Mouse (Mus musculus) forebrain, postnatal 0 days (tissue): ENCODE measurements around the gene Dcaf6. TPM values are rescaled to one million over a fixed set of nuclear protein-coding genes. Genes with fewer than 3 reads are reported as not detected.

Experiments used
- ATAC-seq: fragments of 200-750 bp; cut with Nextera tagmentation; 2 replicates; pipeline ENCODE4 v1.8.0; 2017; ENCODE audit warnings: mild to moderate bottlenecking, moderate library complexity
- DNase-seq: peaks from one replicate; pipeline ENCODE4 v3.0.0-alpha.2; 2015
- H3K27ac ChIP-seq: fragments of 300-500 bp; sonication (generic); 2 replicates; pipeline ENCODE4 v1.5.1; 2014; ENCODE audit warnings: low read depth, mild to moderate bottlenecking, antibody characterized with exemption, low read length, moderate library complexity, mixed read lengths
- H3K27me3 ChIP-seq: fragments of 300-500 bp; sonication (generic); 2 replicates; pipeline ENCODE4 v1.6.1; 2014; ENCODE audit warnings: mild to moderate bottlenecking, low read length, mixed read lengths; ENCODE audit not compliant: insufficient read depth
- H3K36me3 ChIP-seq: fragments of 300-500 bp; sonication (generic); 2 replicates; pipeline ENCODE4 v1.6.1; 2014; ENCODE audit warnings: mild to moderate bottlenecking, moderate library complexity; ENCODE audit not compliant: insufficient read depth
- H3K4me1 ChIP-seq: fragments of 300-500 bp; sonication (generic); 2 replicates; pipeline ENCODE4 v1.6.1; 2014; ENCODE audit warnings: antibody characterized with exemption; ENCODE audit not compliant: insufficient read depth
- H3K4me2 ChIP-seq: fragments of 300-500 bp; sonication (generic); 2 replicates; pipeline ENCODE4 v1.6.1; 2014; ENCODE audit warnings: low read depth, mild to moderate bottlenecking, moderate library complexity
- H3K4me3 ChIP-seq: fragments of 300-500 bp; sonication (generic); 2 replicates; pipeline ENCODE4 v1.5.1; 2014; ENCODE audit warnings: low read depth, low read length, mixed read lengths
- H3K9ac ChIP-seq: fragments of 300-500 bp; sonication (generic); 2 replicates; pipeline ENCODE4 v1.6.1; 2014; ENCODE audit warnings: mild to moderate bottlenecking
- H3K9me3 ChIP-seq: fragments of 300-500 bp; sonication (generic); 2 replicates; pipeline ENCODE4 v1.6.1; 2016; ENCODE audit warnings: low read length
- CTCF ChIP-seq: sonication (generic); IDR thresholded peaks from 2 replicates; pipeline ENCODE4 v1.5.1; 2016; ENCODE audit warnings: antibody characterized with exemption, control low read depth, low read depth
- WGBS: fragments of 180-500 bp; shearing (Covaris S2); extraction: QIAGEN DNeasy Blood & Tissue Kit; methylation state at CpG from one replicate; pipeline ENCODE4 v1.1.7; 2014; 5-methylcytosine and 5-hydroxymethylcytosine counted together
- polyA plus RNA-seq: library from polyadenylated mRNA; unstranded; fragments of >200 nt; fragmentation: Nextera tagmentation; extraction: Ambion mirVana; gene quantifications from 2 replicates; pipeline ENCODE4 v1.2.1, GENCODE M21; 2015
- total RNA-seq: library from RNA; depleted of rRNA; stranded (reverse); fragments of >200 nt; gene quantifications from 2 replicates; pipeline ENCODE4 v1.2.3, GENCODE M21; 2014

Dcaf6 gene
- total and polyA plus RNA-seq, 2 experiments from 2014 or later = 23.6 to 43.5 TPM

DNA sequence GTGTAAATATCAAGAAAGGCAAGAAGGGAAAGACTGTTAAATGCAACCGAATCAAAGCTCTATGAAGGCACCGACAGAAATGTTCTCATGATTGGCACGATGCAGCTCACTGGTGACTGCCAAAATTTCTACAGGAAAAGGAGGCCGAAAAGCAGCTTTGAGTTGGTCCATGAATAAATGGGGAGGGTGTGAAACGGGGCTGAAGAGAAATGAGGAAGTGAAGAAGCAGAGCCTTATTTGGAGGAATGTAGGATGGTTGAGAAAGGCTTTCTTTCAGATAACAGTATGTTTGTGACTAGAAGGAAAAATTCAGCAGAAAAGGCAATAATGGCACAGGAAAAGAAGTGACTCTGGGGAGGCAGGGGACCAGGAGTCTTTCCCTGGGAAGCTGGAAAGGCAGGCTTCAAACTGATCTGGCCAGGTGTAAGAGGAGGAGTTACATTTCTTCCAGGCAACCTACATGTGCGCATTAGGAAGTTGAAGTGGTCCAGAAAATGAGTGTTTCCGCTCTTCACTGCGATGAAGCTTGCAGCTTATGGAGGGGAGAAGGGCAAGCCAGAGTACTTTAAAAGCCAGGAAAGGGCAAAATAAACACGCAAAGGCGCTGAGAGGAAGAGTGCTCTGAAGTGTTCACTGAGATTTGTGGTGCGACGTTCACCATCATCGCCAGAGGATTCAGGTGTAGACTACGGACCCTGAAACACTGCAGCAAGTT lies 74.3 kb downstream of the Dcaf6 start:
- Histone ChIP-seq H3K9me3 (no peaks in the 10 kb centered on the region), H3K4me1 (no peaks in the 10 kb centered on the region), H3K27me3 (no peaks in the 10 kb centered on the region), H3K4me3 (no peak overlapping the region), H3K4me2 (no peak overlapping the region), H3K36me3 (peaks cover 13% of the 10 kb centered on the region), H3K27ac (no peak overlapping the region), H3K9ac (no peak overlapping the region)
- DNase-seq (no peak), ATAC-seq (no peak)
- WGBS = 84% methylated on average over 14 of the region's 14 CpGs
- TF ChIP-seq CTCF = no peak

- DNase-seq = no peak
- Histone ChIP-seq H3K9ac (no peak overlapping the region), H3K4me3 (no peak overlapping the region), H3K9me3 (no peaks in the 10 kb centered on the region), H3K4me1 (no peaks in the 10 kb centered on the region), H3K27ac (no peak overlapping the region), H3K4me2 (no peak overlapping the region), H3K36me3 (no peaks in the 10 kb centered on the region; the same call in 1 of the 2 replicates), H3K27me3 (no peaks in the 10 kb centered on the region)
- no peak for TF ChIP-seq CTCF
- 71% methylated on average over 9 of the region's 9 CpGs for WGBS
- ATAC-seq = no peak
These were observed 86.4 kb downstream of the Dcaf6 start for GRCm38 (mm10) chr1:165373839-165374238.

- ATAC-seq (no peak), DNase-seq (no peak)
- H3K4me1 ChIP-seq = no peaks in the 10 kb centered on the region
- H3K36me3 ChIP-seq = peaks cover 3% of the 10 kb centered on the region; the same call in 1 of the 2 replicates
- TF ChIP-seq CTCF = no peak
- H3K4me3 ChIP-seq = no peak overlapping the region
- H3K9ac ChIP-seq = no peak overlapping the region
- 95% methylated on average over 4 of the region's 4 CpGs for WGBS
- no peaks in the 10 kb centered on the region for H3K9me3 ChIP-seq
- H3K27ac ChIP-seq = no peak overlapping the region
- H3K4me2 ChIP-seq = no peak overlapping the region
- H3K27me3 ChIP-seq = no peaks in the 10 kb centered on the region
These were observed 89.3 kb downstream of the Dcaf6 start for GRCm38 (mm10) chr1:165370990-165371389.

- Histone ChIP-seq H3K4me1 (no peaks in the 10 kb centered on the region), H3K9ac (no peak overlapping the region), H3K36me3 (peaks cover 3% of the 10 kb centered on the region; the same call in 1 of the 2 replicates), H3K27ac (no peak overlapping the region), H3K9me3 (no peaks in the 10 kb centered on the region), H3K27me3 (no peaks in the 10 kb centered on the region), H3K4me2 (no peak overlapping the region), H3K4me3 (no peak overlapping the region)
- TF ChIP-seq CTCF = no peak
- ATAC-seq = no peak
- no peak for DNase-seq
- 96% methylated on average over 3 of the region's 3 CpGs for WGBS
These were observed 95.2 kb downstream of the Dcaf6 start for GRCm38 (mm10) chr1:165365057-165365456.

- Histone ChIP-seq H3K27me3 (no peaks in the 10 kb centered on the region), H3K9me3 (no peaks in the 10 kb centered on the region), H3K4me1 (no peaks in the 10 kb centered on the region), H3K9ac (no peak overlapping the region), H3K27ac (no peak overlapping the region), H3K4me2 (no peak overlapping the region), H3K4me3 (no peak overlapping the region), H3K36me3 (peaks cover 3% of the 10 kb centered on the region; the same call in 1 of the 2 replicates)
- TF ChIP-seq CTCF = no peak
- DNase-seq (no peak), ATAC-seq (no peak)
- WGBS = 86% methylated on average over 2 of the region's 2 CpGs
These were observed 97.0 kb downstream of the Dcaf6 start for GRCm38 (mm10) chr1:165363271-165363670.

- no peaks in the 10 kb centered on the region for H3K4me1 ChIP-seq
- no peak overlapping the region for H3K4me3 ChIP-seq
- H3K9ac ChIP-seq = no peak overlapping the region
- DNase-seq = no peak
- no peaks in the 10 kb centered on the region for H3K27me3 ChIP-seq
- 82% methylated on average over 2 of the region's 2 CpGs for WGBS
- no peak overlapping the region for H3K4me2 ChIP-seq
- no peak for TF ChIP-seq CTCF
- no peaks in the 10 kb centered on the region for H3K9me3 ChIP-seq
- no peak for ATAC-seq
- no peak overlapping the region for H3K27ac ChIP-seq
- no peaks in the 10 kb centered on the region; the same call in 1 of the 2 replicates for H3K36me3 ChIP-seq
These were observed 103.9 kb downstream of the Dcaf6 start for GRCm38 (mm10) chr1:165356347-165356746.

- H3K4me1 ChIP-seq = no peaks in the 10 kb centered on the region
- ATAC-seq (no peak), DNase-seq (no peak)
- no peak overlapping the region for H3K27ac ChIP-seq
- H3K27me3 ChIP-seq = no peaks in the 10 kb centered on the region
- peaks cover 7% of the 10 kb centered on the region for H3K36me3 ChIP-seq
- no peaks in the 10 kb centered on the region for H3K9me3 ChIP-seq
- no peak overlapping the region for H3K9ac ChIP-seq
- H3K4me2 ChIP-seq = no peak overlapping the region
- TF ChIP-seq CTCF = no peak
- H3K4me3 ChIP-seq = no peak overlapping the region
These were observed 111.6 kb downstream of the Dcaf6 start for GRCm38 (mm10) chr1:165348627-165349026.
